19 mouse cellular contexts compared by ENCODE assay signal in the genomic region with DNA sequence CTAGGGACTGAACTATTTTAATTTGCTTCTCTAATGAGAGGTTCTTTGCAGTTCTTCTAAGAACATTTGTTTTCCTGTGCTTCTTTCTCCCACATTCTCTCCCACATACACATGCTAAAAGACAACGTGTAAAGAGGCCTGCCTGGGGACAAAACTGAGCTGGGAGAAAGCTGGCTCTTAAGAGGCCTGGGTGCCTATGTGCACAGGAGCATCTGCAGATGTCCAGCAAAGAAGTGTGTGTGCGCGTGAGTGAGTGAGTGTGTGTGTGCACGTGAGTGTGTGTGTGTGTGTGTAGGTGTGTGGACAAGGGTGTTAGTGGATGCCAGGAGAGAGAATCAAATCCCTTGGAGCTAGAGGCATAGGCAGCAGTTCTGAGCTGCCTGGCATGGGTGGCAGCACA. TPM values are rescaled to one million over a fixed set of nuclear protein-coding genes. Genes with fewer than 3 reads are reported as not detected.
DNase-seq lines count a peak whose midpoint lies in the region; ATAC-seq and TF ChIP-seq lines count a peak whose summit lies in the region.
"Had no signal": no experiment of that assay in that cellular context is flagged by ENCODE, and none has a peak within 500 bp of the region (broad histone marks: within the 10 kb centered on the region; RNA-seq: fewer than 3 reads in every experiment).

No protein-coding gene starts in this region.

- no peak overlapping the region for H3K4me3 ChIP-seq in hindbrain, embryonic 11.5 days (ENCODE audit: low read depth, low read length)
- no peak overlapping the region for H3K4me3 ChIP-seq in kidney, adult 2 months (ENCODE audit: insufficient read depth, low read depth, low read length)
- H3K4me3 ChIP-seq: forebrain, embryonic 12.5 days; hindbrain, embryonic 13.5 days; kidney, embryonic 15.5 days had no signal

- no peak overlapping the region for H3K27ac ChIP-seq in hindbrain, embryonic 11.5 days (ENCODE audit: low read depth, low read length)
- no peak overlapping the region for H3K27ac ChIP-seq in kidney, adult 2 months (ENCODE audit: insufficient read depth, low read depth, low read length)
- H3K27ac ChIP-seq: forebrain, embryonic 12.5 days; hindbrain, embryonic 13.5 days; kidney, embryonic 15.5 days had no signal

- no peaks in the 10 kb centered on the region for H3K36me3 ChIP-seq in hindbrain, embryonic 11.5 days (ENCODE audit: control insufficient read depth, insufficient read depth, low read length)
- no peaks in the 10 kb centered on the region for H3K36me3 ChIP-seq in kidney, adult 2 months (ENCODE audit: control insufficient read depth, insufficient read depth, low read length)
- H3K36me3 ChIP-seq: forebrain, embryonic 12.5 days; hindbrain, embryonic 13.5 days; kidney, embryonic 15.5 days had no signal

- H3K9me3 ChIP-seq in hindbrain, embryonic 11.5 days (ENCODE audit: control insufficient read depth, low read length): no peaks in the 10 kb centered on the region
- H3K9me3 ChIP-seq: forebrain, embryonic 12.5 days; hindbrain, embryonic 13.5 days; kidney, embryonic 15.5 days had no signal

- no peak overlapping the region for H3K4me2 ChIP-seq in hindbrain, embryonic 11.5 days (replicated peaks; ENCODE audit: low read depth, low read length)
- H3K4me2 ChIP-seq: forebrain, embryonic 12.5 days; hindbrain, embryonic 13.5 days; kidney, embryonic 15.5 days had no signal

- ATAC-seq in hindbrain, embryonic 11.5 days (ENCODE audit: low FRiP score): no peak

- no peak for TF ChIP-seq CTCF in brain, embryonic 14.5 days (IDR thresholded peaks at IDR 0.05; ENCODE audit: borderline replicate concordance, extremely low read depth, insufficient read depth, insufficient read length)
- no peak for TF ChIP-seq CTCF in kidney, adult 2 months (conservative IDR thresholded peaks at IDR 0.05; ENCODE audit: insufficient read depth, insufficient read length, low read depth, low read length)

- no peak overlapping the region for H3K9ac ChIP-seq in hindbrain, embryonic 11.5 days (ENCODE audit: low read depth, low read length)
- H3K9ac ChIP-seq: forebrain, embryonic 12.5 days; hindbrain, embryonic 13.5 days; kidney, embryonic 15.5 days had no signal

- TF ChIP-seq POLR2A in brain, embryonic 14.5 days (IDR thresholded peaks at IDR 0.05; ENCODE audit: borderline replicate concordance, extremely low read depth, insufficient read depth, insufficient read length, poor library complexity, severe bottlenecking): no peak
- no peak for TF ChIP-seq POLR2A in kidney, adult 2 months (IDR thresholded peaks at IDR 0.05; ENCODE audit: low read depth, low read length)

- 80% methylated on average over 4 of the region's 4 CpGs for WGBS in hindbrain, embryonic 11.5 days
- WGBS in kidney, adult 2 months: 70% methylated on average over 4 of the region's 4 CpGs

- H3K27me3 ChIP-seq in hindbrain, embryonic 11.5 days (ENCODE audit: control insufficient read depth, insufficient read depth, low read length): no peaks in the 10 kb centered on the region
- H3K27me3 ChIP-seq in kidney, adult 2 months (replicated peaks; ENCODE audit: control insufficient read depth, insufficient read depth, low read length): no peaks in the 10 kb centered on the region
- H3K27me3 ChIP-seq: forebrain, embryonic 12.5 days; hindbrain, embryonic 13.5 days; kidney, embryonic 15.5 days had no signal

- DNase-seq in layer of hippocampus, adult 11-12 months (ENCODE audit: low spot score): peak; percentile 35
- DNase-seq in layer of hippocampus, postnatal 10 days (ENCODE audit: low spot score in 2 of 2): no peak
- peak; percentile 16 for DNase-seq in brain, embryonic 14.5 days (ENCODE audit: low read depth)
- peak; percentile 13 to 71 for DNase-seq in left cerebral cortex, adult 8-10 months (ENCODE audit: low spot score in 2 of 2)
- peak; percentile 9 for DNase-seq in right cerebral cortex, postnatal 14 days
- DNase-seq in thymus, postnatal 14 days: no peak
- DNase-seq in hindbrain, embryonic 11.5 days (ENCODE audit: low spot score): no peak
- DNase-seq in kidney, adult 2 months: no peak
- DNase-seq: cerebellum, adult 11-12 months; cerebellum, postnatal 25 days; gastrocnemius, postnatal 10 days; heart, adult 18-20 months; lung, adult 18-20 months; lung, postnatal 36 days had no signal

- H3K4me1 ChIP-seq in hindbrain, embryonic 11.5 days (replicated peaks; ENCODE audit: control insufficient read depth, insufficient read depth, low read length): no peaks in the 10 kb centered on the region
- no peaks in the 10 kb centered on the region for H3K4me1 ChIP-seq in kidney, adult 2 months (ENCODE audit: control insufficient read depth, insufficient read depth, low read length)
- H3K4me1 ChIP-seq: hindbrain, embryonic 13.5 days; kidney, embryonic 15.5 days had no signal

RNA-seq across cellular contexts. Expression of gene Cadps, which starts 44.9 kb away (rescaled TPM):
- total RNA-seq in layer of hippocampus, postnatal 10 days (2021): 100 to 1,000 TPM; 239 to 248 TPM
- polyA plus RNA-seq in brain, embryonic 14.5 days (2012; rRNA removed): 121 and 146 TPM in 2 replicates
- 100 to 1,000 TPM; 216 to 245 (median 229) TPM for total RNA-seq in left cerebral cortex, adult 8-10 months (2022)
- polyA plus RNA-seq in hindbrain, embryonic 11.5 days (2014; fragmentation: Nextera tagmentation; extraction: Ambion mirVana): 21.0 and 24.3 TPM in 2 replicates
- polyA plus RNA-seq in kidney, adult 2 months (2012; rRNA removed): 0.10 and 0.23 TPM in 2 replicates
- total RNA-seq: MEL had no signal
- polyA plus RNA-seq: liver, adult 2 months had no signal

Comparison
In these comparisons a context has a peak if more than half of its experiments do, and no peak if none do; other contexts are left out.
1. DNase-seq: peak in layer of hippocampus, adult 11-12 months (single experiment), brain, embryonic 14.5 days (single experiment), left cerebral cortex, adult 8-10 months (2 of 2) and right cerebral cortex, postnatal 14 days (single experiment); none in layer of hippocampus, postnatal 10 days (0 of 2), thymus, postnatal 14 days (single experiment), hindbrain, embryonic 11.5 days (single experiment) and kidney, adult 2 months (single experiment).
2. RNA of gene Cadps, which starts 44.9 kb away (polyA plus RNA-seq): 121 to 146 TPM in brain, embryonic 14.5 days and 21.0 to 24.3 TPM in hindbrain, embryonic 11.5 days; 0.10 to 0.23 TPM in kidney, adult 2 months; every median in the first group is over 10 times any median in the second.